Mouse (Mus musculus) hindbrain, embryonic 15.5 days (tissue): ENCODE results near the gene Fxyd3. TPM values are rescaled to one million over a fixed set of nuclear protein-coding genes. Genes with fewer than 3 reads are reported as not detected.

Experiments used
- ATAC-seq: fragments of 200-750 bp; cut with Nextera tagmentation; 2 replicates; pipeline ENCODE4 v1.8.0; 2017; ENCODE audit warnings: low read depth, moderate number of reproducible peaks, moderate TSS enrichment; ENCODE audit not compliant: low FRiP score
- H3K27ac ChIP-seq: fragments of 300-500 bp; sonication (generic); replicated peaks from 2 replicates; pipeline ENCODE4 v1.5.1; 2015; ENCODE audit warnings: mild to moderate bottlenecking, inconsistent platforms
- H3K27me3 ChIP-seq: fragments of 300-500 bp; sonication (generic); 2 replicates; pipeline ENCODE4 v1.6.1; 2015; ENCODE audit warnings: control low read depth, inconsistent platforms
- H3K36me3 ChIP-seq: fragments of 300-500 bp; sonication (generic); 2 replicates; pipeline ENCODE4 v1.6.1; 2015; ENCODE audit warnings: control low read depth, inconsistent platforms
- H3K4me1 ChIP-seq: fragments of 300-500 bp; sonication (generic); replicated peaks from 2 replicates; pipeline ENCODE4 v1.6.1; 2015; ENCODE audit warnings: control low read depth, inconsistent platforms
- H3K4me2 ChIP-seq: fragments of 300-500 bp; sonication (generic); 2 replicates; pipeline ENCODE4 v1.6.1; 2015; ENCODE audit warnings: moderate library complexity, mild to moderate bottlenecking, inconsistent platforms
- H3K4me3 ChIP-seq: fragments of 300-500 bp; sonication (generic); 2 replicates; pipeline ENCODE4 v1.5.1; 2015; ENCODE audit warnings: mild to moderate bottlenecking, inconsistent platforms
- H3K9ac ChIP-seq: fragments of 300-500 bp; sonication (generic); 2 replicates; pipeline ENCODE4 v1.6.1; 2015; ENCODE audit warnings: inconsistent platforms
- H3K9me3 ChIP-seq: fragments of 300-500 bp; sonication (generic); 2 replicates; pipeline ENCODE4 v1.6.1; 2016; ENCODE audit warnings: control low read depth, inconsistent platforms
- WGBS: fragments of 180-500 bp; shearing (Covaris S2); methylation state at CpG from one replicate; pipeline ENCODE4 v1.1.7; 2015; 5-methylcytosine and 5-hydroxymethylcytosine counted together
- polyA plus RNA-seq: library from polyadenylated mRNA; unstranded; fragments of >200 nt; fragmentation: Nextera tagmentation; extraction: Ambion mirVana; gene quantifications from 2 replicates; pipeline ENCODE4 v1.2.1, GENCODE M21; 2015

Gene Fxyd3
- polyA plus RNA-seq, 1 experiment from 2014 or later: 0.31 TPM

GRCm38 (mm10) chr7:31113800-31114199 lies 37.3 kb upstream of the Fxyd3 start:
- no peak overlapping the region for H3K27ac ChIP-seq
- WGBS: 85% methylated on average over 6 of the region's 6 CpGs
- no peak overlapping the region for H3K4me2 ChIP-seq
- H3K4me1 ChIP-seq: 0 out of 2 replicates have a peak, but pooled peaks cover 7% of the 10 kb centered on the region
- H3K9ac ChIP-seq: no peak overlapping the region
- H3K9me3 ChIP-seq: no peaks in the 10 kb centered on the region
- H3K4me3 ChIP-seq: no peak overlapping the region
- no peaks in the 10 kb centered on the region for H3K27me3 ChIP-seq
- no peaks in the 10 kb centered on the region for H3K36me3 ChIP-seq
- no peak for ATAC-seq

DNA sequence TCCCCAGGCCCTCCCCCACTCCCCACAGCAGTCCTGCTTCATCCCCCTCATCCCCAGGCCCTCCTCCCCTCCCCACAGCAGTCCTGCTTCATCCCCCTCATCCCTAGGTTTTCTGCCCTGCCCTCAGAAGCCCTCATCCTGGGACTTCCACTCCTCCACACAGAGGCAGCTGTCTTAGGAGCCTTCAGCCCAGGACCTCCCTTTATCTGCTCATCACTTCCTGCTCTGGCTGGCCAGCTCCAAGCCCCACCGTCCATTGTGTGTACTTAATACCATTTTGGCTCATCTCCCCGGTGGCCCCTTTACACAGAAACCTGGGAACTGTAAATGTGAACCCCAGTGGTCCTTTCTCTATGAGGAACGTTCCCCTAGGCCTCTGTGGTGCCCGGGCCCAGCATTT lies 35.5 kb upstream of the Fxyd3 start:
- Histone ChIP-seq H3K27ac (no peak overlapping the region), H3K4me1 (0 out of 2 replicates have a peak, but pooled peaks cover 7% of the 10 kb centered on the region), H3K9ac (no peak overlapping the region), H3K9me3 (no peaks in the 10 kb centered on the region), H3K36me3 (no peaks in the 10 kb centered on the region), H3K4me3 (no peak overlapping the region), H3K27me3 (no peaks in the 10 kb centered on the region), H3K4me2 (no peak overlapping the region)
- 57% methylated on average over 4 of the region's 4 CpGs for WGBS
- no peak for ATAC-seq

GRCm38 (mm10) chr7:31110861-31111385 lies 34.4 kb upstream of the Fxyd3 start:
- H3K9ac ChIP-seq: no peak overlapping the region
- no peaks in the 10 kb centered on the region for H3K36me3 ChIP-seq
- no peak overlapping the region for H3K4me2 ChIP-seq
- H3K9me3 ChIP-seq: no peaks in the 10 kb centered on the region
- no peaks in the 10 kb centered on the region for H3K27me3 ChIP-seq
- no peak for ATAC-seq
- no peak overlapping the region for H3K27ac ChIP-seq
- H3K4me3 ChIP-seq: no peak overlapping the region
- WGBS: 85% methylated on average over 15 of the region's 15 CpGs
- H3K4me1 ChIP-seq: 0 out of 2 replicates have a peak, but pooled peaks cover 7% of the 10 kb centered on the region

DNA sequence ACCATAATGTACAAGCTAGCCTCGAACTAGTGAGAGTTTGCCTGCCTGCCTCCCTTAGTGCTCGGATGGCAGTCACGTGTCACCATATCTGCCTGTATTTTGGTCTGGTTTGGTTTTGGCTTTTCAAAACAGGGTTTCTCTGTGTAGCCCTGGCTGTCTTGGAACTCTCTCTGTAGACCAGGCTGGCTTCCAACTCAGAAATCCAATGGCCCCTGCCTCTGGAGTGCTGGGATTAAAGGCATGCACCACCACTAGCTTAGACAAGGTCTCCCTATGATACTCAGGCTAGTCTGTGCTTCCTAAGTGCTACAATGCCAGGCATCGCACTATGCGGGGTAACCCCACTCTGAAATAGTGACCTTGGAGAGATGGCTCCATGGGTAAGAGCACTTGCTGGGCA lies 33.3 kb upstream of the Fxyd3 start:
- no peak for ATAC-seq
- Histone ChIP-seq H3K9me3 (no peaks in the 10 kb centered on the region), H3K4me1 (no peaks in the 10 kb centered on the region), H3K36me3 (no peaks in the 10 kb centered on the region), H3K27ac (no peak overlapping the region), H3K27me3 (no peaks in the 10 kb centered on the region), H3K4me2 (no peak overlapping the region), H3K4me3 (no peak overlapping the region), H3K9ac (no peak overlapping the region)
- WGBS: 91% methylated on average over 5 of the region's 5 CpGs

GRCm38 (mm10) chr7:31109091-31109490 lies 32.6 kb upstream of the Fxyd3 start:
- no peaks in the 10 kb centered on the region for H3K36me3 ChIP-seq
- no peak overlapping the region for H3K27ac ChIP-seq
- no peaks in the 10 kb centered on the region for H3K4me1 ChIP-seq
- no peak overlapping the region for H3K9ac ChIP-seq
- no peaks in the 10 kb centered on the region for H3K9me3 ChIP-seq
- H3K4me3 ChIP-seq: no peak overlapping the region
- no peak overlapping the region for H3K4me2 ChIP-seq
- 41% methylated on average over 6 of the region's 7 CpGs for WGBS
- no peak for ATAC-seq
- H3K27me3 ChIP-seq: no peaks in the 10 kb centered on the region

DNA sequence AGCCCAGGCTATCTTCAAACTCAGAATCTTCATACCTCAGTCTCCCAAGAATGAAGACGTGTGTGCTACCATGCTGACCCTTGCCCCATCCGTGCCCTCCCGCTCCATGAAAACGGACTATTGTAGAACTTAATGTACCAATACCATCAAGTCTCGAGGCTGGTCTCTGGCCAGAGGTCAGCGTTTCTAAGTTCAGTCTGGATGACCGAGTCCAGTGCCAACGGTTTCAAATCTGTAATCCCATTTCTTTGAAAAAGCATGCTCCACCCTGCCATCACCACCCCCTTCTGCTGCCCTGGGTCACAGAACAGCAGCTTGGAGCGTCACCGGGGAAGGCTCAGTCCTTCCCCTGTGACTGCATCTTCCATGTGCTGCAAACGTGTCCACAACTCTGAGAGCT lies 31.3 kb upstream of the Fxyd3 start:
- Histone ChIP-seq H3K4me2 (no peak overlapping the region), H3K27ac (no peak overlapping the region), H3K27me3 (no peaks in the 10 kb centered on the region), H3K4me3 (no peak overlapping the region), H3K4me1 (no peaks in the 10 kb centered on the region), H3K9me3 (no peaks in the 10 kb centered on the region), H3K9ac (no peak overlapping the region), H3K36me3 (no peaks in the 10 kb centered on the region)
- 92% methylated on average over 11 of the region's 11 CpGs for WGBS
- no peak for ATAC-seq

DNA sequence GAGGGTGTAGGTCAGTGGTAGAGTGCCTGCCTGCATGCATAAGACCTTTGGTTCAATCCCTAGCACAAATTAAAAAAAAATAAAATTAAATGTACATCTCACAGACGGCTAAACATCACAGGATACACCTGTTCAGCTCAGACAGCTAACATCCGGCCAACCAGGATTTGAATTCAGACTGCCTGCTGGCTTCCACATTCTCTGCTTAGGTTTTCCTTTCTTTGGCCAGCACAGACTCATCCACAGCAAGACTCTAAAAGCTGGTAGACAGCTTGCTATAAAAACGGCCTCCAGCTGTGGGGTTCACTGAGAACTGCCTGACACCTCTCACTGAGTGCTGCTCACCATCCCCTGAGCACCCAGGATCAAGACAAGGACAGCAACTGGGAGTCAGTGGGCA lies 29.7 kb upstream of the Fxyd3 start:
- WGBS: 62% methylated on average over 3 of the region's 3 CpGs
- Histone ChIP-seq H3K36me3 (no peaks in the 10 kb centered on the region), H3K4me1 (no peaks in the 10 kb centered on the region), H3K27me3 (no peaks in the 10 kb centered on the region), H3K9me3 (no peaks in the 10 kb centered on the region), H3K4me3 (no peak overlapping the region), H3K4me2 (no peak overlapping the region), H3K9ac (no peak overlapping the region), H3K27ac (no peak overlapping the region)
- ATAC-seq: no peak

DNA sequence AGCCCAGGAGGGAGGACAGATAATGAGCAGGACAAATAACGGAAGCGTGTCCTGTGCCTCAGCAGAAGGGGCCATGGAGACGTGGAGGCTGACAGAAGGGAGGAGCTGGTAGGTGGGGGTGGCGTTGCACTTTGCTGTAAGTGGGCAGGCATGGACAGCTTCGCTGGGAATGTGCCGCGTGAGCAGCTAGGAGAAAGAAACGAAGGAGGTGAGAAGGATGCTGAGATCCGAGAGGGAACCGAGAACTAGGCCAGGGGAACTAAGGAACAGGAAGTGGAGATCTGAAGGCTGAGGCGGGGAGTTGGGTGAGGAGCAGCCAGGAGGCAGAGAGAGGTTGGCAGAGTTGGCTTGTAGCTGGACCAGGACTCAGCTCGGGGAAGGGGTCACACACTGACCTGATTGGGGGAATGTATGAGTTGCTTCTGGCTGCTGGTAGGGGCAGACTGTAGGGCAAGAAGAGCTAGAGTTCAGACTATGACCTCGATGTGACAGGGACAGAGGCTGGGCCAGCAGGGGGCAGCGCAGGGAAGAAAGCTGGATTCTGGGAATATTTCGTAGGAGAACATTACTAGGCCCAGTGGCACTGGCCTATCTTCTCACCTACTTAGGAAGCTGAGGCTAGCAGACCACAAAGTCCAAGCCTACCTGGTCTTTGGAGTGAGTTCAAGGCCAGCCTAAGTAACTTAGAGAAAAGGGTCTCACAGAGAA lies 28.7 kb upstream of the Fxyd3 start:
- Histone ChIP-seq H3K27me3 (no peaks in the 10 kb centered on the region), H3K4me3 (no peak overlapping the region), H3K36me3 (no peaks in the 10 kb centered on the region), H3K27ac (no peak overlapping the region), H3K4me1 (no peaks in the 10 kb centered on the region), H3K9ac (no peak overlapping the region), H3K9me3 (no peaks in the 10 kb centered on the region), H3K4me2 (no peak overlapping the region)
- ATAC-seq: no peak
- WGBS: 66% methylated on average over 15 of the region's 15 CpGs

DNA sequence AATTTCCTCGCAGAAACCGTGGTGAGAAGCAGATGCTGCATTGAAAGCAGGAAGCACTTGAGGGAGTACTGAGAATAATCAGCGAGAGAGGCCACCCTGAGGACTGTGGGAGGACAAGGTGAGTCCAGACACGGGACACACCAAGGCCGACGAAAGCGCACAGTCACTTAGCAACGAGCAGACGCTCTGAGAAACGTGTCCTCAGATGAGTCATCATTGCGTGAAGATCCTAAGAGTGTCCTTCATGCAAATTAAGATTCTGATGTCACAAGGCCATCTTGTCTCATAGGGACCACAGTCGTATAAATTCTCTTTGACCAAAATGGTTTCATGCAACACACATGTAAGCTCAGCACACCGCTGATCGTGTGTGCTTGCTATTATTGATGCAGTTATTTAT lies 24.3 kb upstream of the Fxyd3 start:
- H3K27ac ChIP-seq: no peak overlapping the region
- H3K9me3 ChIP-seq: no peaks in the 10 kb centered on the region
- H3K4me2 ChIP-seq: no peak overlapping the region
- WGBS: 82% methylated on average over 14 of the region's 14 CpGs
- no peak overlapping the region for H3K9ac ChIP-seq
- H3K4me1 ChIP-seq: 0 out of 2 replicates have a peak, but pooled peaks cover 3% of the 10 kb centered on the region
- H3K36me3 ChIP-seq: no peaks in the 10 kb centered on the region
- no peaks in the 10 kb centered on the region for H3K27me3 ChIP-seq
- no peak for ATAC-seq
- no peak overlapping the region for H3K4me3 ChIP-seq

GRCm38 (mm10) chr7:31099612-31099982 lies 23.1 kb upstream of the Fxyd3 start:
- no peak overlapping the region for H3K9ac ChIP-seq
- no peak overlapping the region for H3K27ac ChIP-seq
- 0 out of 2 replicates have a peak, but pooled peaks cover 3% of the 10 kb centered on the region for H3K4me1 ChIP-seq
- no peak for ATAC-seq
- 91% methylated on average over 6 of the region's 6 CpGs for WGBS
- no peaks in the 10 kb centered on the region for H3K36me3 ChIP-seq
- H3K9me3 ChIP-seq: no peaks in the 10 kb centered on the region
- H3K27me3 ChIP-seq: no peaks in the 10 kb centered on the region
- no peak overlapping the region for H3K4me2 ChIP-seq
- no peak overlapping the region for H3K4me3 ChIP-seq

- WGBS: 80% methylated on average over 22 of the region's 22 CpGs
- Histone ChIP-seq H3K4me3 (no peak overlapping the region), H3K27me3 (no peaks in the 10 kb centered on the region), H3K36me3 (no peaks in the 10 kb centered on the region), H3K4me1 (0 out of 2 replicates have a peak, but pooled peaks cover 3% of the 10 kb centered on the region), H3K9ac (no peak overlapping the region), H3K9me3 (no peaks in the 10 kb centered on the region), H3K4me2 (no peak overlapping the region), H3K27ac (no peak overlapping the region)
- ATAC-seq: no peak
Measured at GRCm38 (mm10) chr7:31098697-31099611, 22.4 kb upstream of the Fxyd3 start.

DNA sequence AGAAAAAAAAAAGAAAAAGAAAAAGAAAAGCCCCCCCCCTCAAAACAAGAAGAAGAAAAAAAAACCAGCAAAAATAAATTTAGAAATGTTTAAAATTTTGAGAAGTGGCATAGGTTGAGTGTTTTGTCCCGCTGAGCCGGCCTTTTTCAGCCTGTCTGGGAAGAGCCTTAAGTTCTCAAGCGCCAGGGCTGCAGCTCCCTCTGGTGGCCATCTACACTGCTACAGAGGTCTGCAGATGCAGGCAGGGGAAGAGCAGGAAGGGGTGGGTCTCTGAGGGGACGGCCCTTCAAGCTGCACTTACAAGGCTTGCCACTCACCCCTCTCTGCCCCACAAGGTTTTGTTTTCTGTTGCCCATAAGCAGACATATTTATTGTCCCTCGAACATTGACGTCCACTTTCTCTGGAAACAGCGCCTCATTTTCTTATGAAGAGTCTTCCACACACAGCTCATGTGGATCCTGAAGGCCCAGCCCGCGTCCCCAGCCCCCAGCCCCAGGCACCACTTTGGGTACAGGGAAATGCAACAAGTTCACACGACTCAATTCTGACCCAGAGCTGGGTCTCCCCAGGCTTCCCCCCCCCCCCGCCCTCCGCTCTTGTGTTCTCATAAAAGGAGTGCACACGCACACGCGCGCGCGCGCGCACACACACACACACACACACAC lies 21.2 kb upstream of the Fxyd3 start:
- Histone ChIP-seq H3K9me3 (no peaks in the 10 kb centered on the region), H3K4me3 (peak overlapping the region; percentile 20), H3K4me1 (0 out of 2 replicates have a peak, but pooled peaks cover 3% of the 10 kb centered on the region), H3K27me3 (no peaks in the 10 kb centered on the region), H3K4me2 (peak overlapping the region; percentile 50), H3K9ac (no peak overlapping the region), H3K27ac (no peak overlapping the region), H3K36me3 (no peaks in the 10 kb centered on the region)
- peak; percentile 94 for ATAC-seq
- WGBS: 43% methylated on average over 20 of the region's 20 CpGs
